Mouse (Mus musculus): Measurements from ENCODE around the gene Gm21060. TPM values are rescaled to one million over a fixed set of nuclear protein-coding genes. Genes with fewer than 3 reads are reported as not detected.
"Not testable (repeated sequence)": the region's sequence is repeated elsewhere in the genome, so short reads cannot be mapped to it uniquely, and the experiment has no call there.

The Gm21060 gene
- polyA plus RNA-seq (2016; fragmentation: Nextera tagmentation; extraction: Ambion mirVana) = not detected in 2 replicates

DNA sequence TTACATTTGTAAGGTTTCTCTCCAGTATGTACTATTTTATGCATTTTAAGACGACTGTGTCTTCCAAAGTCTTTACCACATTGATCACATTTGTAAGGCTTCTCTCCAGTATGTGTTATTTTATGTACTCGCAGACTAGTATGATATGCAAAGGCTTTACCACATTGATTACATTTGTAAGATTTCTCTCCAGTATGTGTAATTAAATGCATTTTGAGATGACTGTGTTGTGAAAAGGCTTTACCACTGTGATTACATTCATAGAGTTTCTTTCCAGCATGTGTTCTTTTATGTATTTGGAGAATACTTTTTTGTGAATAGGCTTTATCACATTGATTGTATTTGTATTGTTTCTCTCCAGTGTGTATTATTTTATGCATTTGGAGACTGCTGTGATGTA lies at the start of gene Gm21060:
Gene Gm21060, minus strand, starts transcription at position 101 of the 400 bp plus-strand sequence.
- Histone ChIP-seq H3K27ac (no peak within 1 kb of the TSS), H3K4me3 (no peak within 1 kb of the TSS), H3K36me3 (no peaks in the 10 kb centered on the region), H3K4me2 (replicated peaks) (no peak within 1 kb of the TSS), H3K9me3 (no peaks in the 10 kb centered on the region), H3K9ac (no peak within 1 kb of the TSS), H3K27me3 (replicated peaks) (no peaks in the 10 kb centered on the region), H3K4me1 (no peaks in the 10 kb centered on the region)
- 94% methylated on average over 2 of the region's 2 CpGs for WGBS
- no peak for ATAC-seq (ENCODE audit: low FRiP score, low read depth)

GRCm38 (mm10) chr19:61320844-61321243 lies 24.0 kb upstream of the Gm21060 start:
- H3K4me2 ChIP-seq (replicated peaks); H3K9ac ChIP-seq; ATAC-seq (ENCODE audit: low FRiP score, low read depth); H3K9me3 ChIP-seq; H3K4me1 ChIP-seq; H3K27me3 ChIP-seq (replicated peaks); H3K4me3 ChIP-seq; H3K36me3 ChIP-seq; H3K27ac ChIP-seq: not testable (repeated sequence)
- WGBS = 59% methylated on average over 3 of the region's 3 CpGs

GRCm38 (mm10) chr19:61313185-61313584 lies 16.3 kb upstream of the Gm21060 start:
- not testable (repeated sequence) for ATAC-seq (ENCODE audit: low FRiP score, low read depth); H3K9ac ChIP-seq; H3K36me3 ChIP-seq; H3K4me3 ChIP-seq; H3K27me3 ChIP-seq (replicated peaks); H3K4me2 ChIP-seq (replicated peaks); H3K9me3 ChIP-seq; H3K27ac ChIP-seq; H3K4me1 ChIP-seq
- 22% methylated on average over 11 of the region's 11 CpGs for WGBS

DNA sequence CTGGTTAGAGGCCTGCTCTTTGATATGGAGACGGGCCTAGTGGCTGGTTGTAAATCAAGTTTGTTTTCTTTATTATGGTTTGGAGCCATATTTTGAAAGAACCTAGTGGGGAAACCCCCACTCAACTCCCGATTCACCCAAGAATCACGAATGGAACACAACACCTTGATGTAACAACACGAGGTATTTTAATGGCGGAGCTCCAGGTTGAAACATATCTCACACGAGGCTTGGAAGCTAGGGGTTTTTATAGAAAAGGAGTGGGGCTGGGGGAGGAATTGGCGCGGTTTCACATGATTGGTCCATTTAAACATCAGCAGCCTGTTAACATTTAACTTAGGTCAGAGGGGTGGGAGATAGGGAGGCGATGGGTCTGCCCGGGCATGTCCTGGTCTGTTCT lies 15.5 kb upstream of the Gm21060 start:
- not testable (repeated sequence) for H3K9ac ChIP-seq; ATAC-seq (ENCODE audit: low FRiP score, low read depth); H3K36me3 ChIP-seq; H3K4me3 ChIP-seq; H3K9me3 ChIP-seq; H3K27me3 ChIP-seq (replicated peaks); H3K4me1 ChIP-seq; H3K27ac ChIP-seq; H3K4me2 ChIP-seq (replicated peaks)
- WGBS = 86% methylated on average over 10 of the region's 10 CpGs

GRCm38 (mm10) chr19:61308083-61308482 lies 11.2 kb upstream of the Gm21060 start:
- H3K27ac ChIP-seq; H3K9me3 ChIP-seq; H3K4me3 ChIP-seq; H3K27me3 ChIP-seq (replicated peaks); H3K4me1 ChIP-seq; H3K9ac ChIP-seq; H3K4me2 ChIP-seq (replicated peaks); ATAC-seq (ENCODE audit: low FRiP score, low read depth); H3K36me3 ChIP-seq: not testable (repeated sequence)
- 80% methylated on average over 1 of the region's 1 CpGs for WGBS

GRCm38 (mm10) chr19:61285033-61285432 lies 11.8 kb downstream of the Gm21060 start:
- H3K9me3 ChIP-seq; H3K27me3 ChIP-seq (replicated peaks); H3K4me3 ChIP-seq; ATAC-seq (ENCODE audit: low FRiP score, low read depth); H3K36me3 ChIP-seq; H3K27ac ChIP-seq; H3K4me1 ChIP-seq; H3K9ac ChIP-seq; H3K4me2 ChIP-seq (replicated peaks): not testable (repeated sequence)
- WGBS = 82% methylated on average over 4 of the region's 4 CpGs

DNA sequence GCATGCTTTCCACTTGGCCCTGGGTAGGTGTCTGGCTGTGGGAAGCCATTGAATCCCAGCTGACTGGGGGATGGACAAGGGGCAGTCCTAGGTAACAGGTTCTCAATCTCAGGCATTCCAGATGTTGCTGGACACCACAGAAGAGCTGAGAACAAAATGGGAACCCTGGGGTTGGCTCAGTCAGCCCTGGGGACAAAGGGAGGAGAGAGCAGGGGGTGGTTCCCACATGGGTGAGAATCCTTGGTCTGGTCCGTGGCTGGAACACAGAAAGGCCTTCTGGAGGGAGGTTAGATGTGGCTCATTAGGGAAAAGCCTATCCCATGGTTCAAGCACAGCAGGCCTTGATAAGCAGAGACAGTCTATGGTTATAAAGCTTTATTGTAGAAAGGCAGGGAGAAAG lies 13.3 kb downstream of the Gm21060 start:
- Histone ChIP-seq H3K4me3 (no peak overlapping the region), H3K9ac (no peak overlapping the region), H3K27ac (no peak overlapping the region), H3K9me3 (no peaks in the 10 kb centered on the region), H3K27me3 (replicated peaks) (no peaks in the 10 kb centered on the region), H3K36me3 (no peaks in the 10 kb centered on the region), H3K4me1 (no peaks in the 10 kb centered on the region), H3K4me2 (replicated peaks) (no peak overlapping the region)
- ATAC-seq (ENCODE audit: low FRiP score, low read depth) = no peak
- 53% methylated on average over 1 of the region's 1 CpGs for WGBS

DNA sequence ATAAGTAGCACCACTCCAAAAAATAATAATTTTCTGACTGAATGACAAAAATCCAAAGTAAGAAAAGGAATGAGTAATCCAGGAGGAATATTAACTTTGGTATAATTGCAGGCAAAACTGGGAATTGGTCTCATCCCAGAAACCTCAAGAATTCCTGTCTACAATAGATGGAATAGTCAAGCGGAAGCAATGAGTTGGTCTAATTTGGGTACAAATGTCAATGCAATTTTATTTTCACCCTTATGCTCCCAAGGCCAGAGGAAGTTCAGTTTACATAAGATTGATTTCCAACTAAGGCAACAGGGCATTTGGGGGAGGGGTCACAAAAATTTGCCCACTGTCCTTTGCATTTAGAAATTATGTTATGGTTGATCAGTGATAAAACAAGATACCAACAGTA lies 21.4 kb downstream of the Gm21060 start:
- H3K27ac ChIP-seq = no peak overlapping the region
- H3K4me3 ChIP-seq = no peak overlapping the region
- no peaks in the 10 kb centered on the region for H3K4me1 ChIP-seq
- 92% methylated on average over 1 of the region's 1 CpGs for WGBS
- ATAC-seq (ENCODE audit: low FRiP score, low read depth) = no peak
- H3K9me3 ChIP-seq = no peaks in the 10 kb centered on the region
- no peaks in the 10 kb centered on the region for H3K36me3 ChIP-seq
- H3K9ac ChIP-seq = no peak overlapping the region
- no peaks in the 10 kb centered on the region for H3K27me3 ChIP-seq (replicated peaks)
- H3K4me2 ChIP-seq (replicated peaks) = no peak overlapping the region

GRCm38 (mm10) chr19:61269141-61269540 lies 27.7 kb downstream of the Gm21060 start:
- not testable (repeated sequence) for H3K36me3 ChIP-seq; H3K4me3 ChIP-seq; H3K4me1 ChIP-seq; H3K27me3 ChIP-seq (replicated peaks); H3K4me2 ChIP-seq (replicated peaks); H3K9me3 ChIP-seq; H3K27ac ChIP-seq; ATAC-seq (ENCODE audit: low FRiP score, low read depth); H3K9ac ChIP-seq
- WGBS = 31% methylated on average over 11 of the region's 11 CpGs

DNA sequence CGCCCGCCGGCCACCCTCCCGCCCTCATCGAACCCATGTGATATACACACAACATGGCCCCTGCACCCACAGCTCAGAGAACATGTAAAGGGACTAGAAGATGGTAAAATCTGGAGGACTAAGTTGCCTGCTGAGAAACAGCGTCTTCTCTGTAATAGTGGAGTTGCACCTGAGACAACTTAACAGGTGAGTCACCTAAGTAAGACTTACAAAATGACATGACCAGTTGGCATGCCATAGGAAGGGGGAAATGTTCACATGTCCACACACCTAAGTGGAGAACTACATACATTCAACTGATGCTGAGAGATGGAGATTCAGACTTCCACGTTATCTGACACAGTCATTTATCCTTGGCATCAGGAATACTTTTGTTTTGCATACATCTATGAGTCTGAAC lies 29.7 kb downstream of the Gm21060 start:
- no peak for ATAC-seq (ENCODE audit: low FRiP score, low read depth)
- no peak overlapping the region for H3K4me3 ChIP-seq
- no peaks in the 10 kb centered on the region for H3K4me1 ChIP-seq
- H3K9me3 ChIP-seq = no peaks in the 10 kb centered on the region
- no peaks in the 10 kb centered on the region for H3K36me3 ChIP-seq
- no peaks in the 10 kb centered on the region for H3K27me3 ChIP-seq (replicated peaks)
- no peak overlapping the region for H3K9ac ChIP-seq
- 24% methylated on average over 7 of the region's 7 CpGs for WGBS
- H3K27ac ChIP-seq = no peak overlapping the region
- no peak overlapping the region for H3K4me2 ChIP-seq (replicated peaks)

- Histone ChIP-seq H3K9me3 (no peaks in the 10 kb centered on the region), H3K27me3 (replicated peaks) (no peaks in the 10 kb centered on the region), H3K9ac (no peak overlapping the region), H3K4me1 (no peaks in the 10 kb centered on the region), H3K36me3 (no peaks in the 10 kb centered on the region), H3K4me3 (no peak overlapping the region), H3K4me2 (replicated peaks) (no peak overlapping the region), H3K27ac (no peak overlapping the region)
- WGBS = 3% methylated on average over 26 of the region's 26 CpGs
- no peak for ATAC-seq (ENCODE audit: low FRiP score, low read depth)
Measured at GRCm38 (mm10) chr19:61266651-61267050, 30.2 kb downstream of the Gm21060 start.

GRCm38 (mm10) chr19:61266246-61266615 lies 30.6 kb downstream of the Gm21060 start:
- Histone ChIP-seq H3K9me3 (no peaks in the 10 kb centered on the region), H3K9ac (no peak overlapping the region), H3K27me3 (replicated peaks) (no peaks in the 10 kb centered on the region), H3K36me3 (no peaks in the 10 kb centered on the region), H3K27ac (no peak overlapping the region), H3K4me3 (no peak overlapping the region), H3K4me2 (replicated peaks) (no peak overlapping the region), H3K4me1 (no peaks in the 10 kb centered on the region)
- no peak for ATAC-seq (ENCODE audit: low FRiP score, low read depth)
- 4% methylated on average over 12 of the region's 12 CpGs for WGBS

GRCm38 (mm10) chr19:61265349-61266245 lies 31.3 kb downstream of the Gm21060 start:
- ATAC-seq (ENCODE audit: low FRiP score, low read depth) = peak; percentile 37
- Histone ChIP-seq H3K27me3 (replicated peaks) (no peaks in the 10 kb centered on the region), H3K4me1 (no peaks in the 10 kb centered on the region), H3K4me3 (no peak overlapping the region), H3K36me3 (no peaks in the 10 kb centered on the region), H3K27ac (no peak overlapping the region), H3K9me3 (no peaks in the 10 kb centered on the region), H3K9ac (no peak overlapping the region), H3K4me2 (replicated peaks) (no peak overlapping the region)
- 31% methylated on average over 3 of the region's 3 CpGs for WGBS

Measured in neural tube, embryonic 12.5 days (tissue).